In genomic region chr13:91162452-91162851, GRCm38 (mm10) we compare ENCODE assay signal across 12 mouse cellular contexts.
A peak's percentile ranks its signal among the peaks of the same experiment; 100 is the strongest.
DNase-seq lines count a peak whose midpoint lies in the region.
"Had no signal": no experiment of that assay in that cellular context is flagged by ENCODE, and none has a peak within 500 bp of the region (broad histone marks: within the 10 kb centered on the region; RNA-seq: fewer than 3 reads in every experiment).

No protein-coding gene starts in this region.

- no peak overlapping the region for H3K27ac ChIP-seq in limb, embryonic 10.5 days
- H3K27ac ChIP-seq: intestine, embryonic 15.5 days; liver, embryonic 12.5 days had no signal

- no peaks in the 10 kb centered on the region for H3K36me3 ChIP-seq in limb, embryonic 10.5 days
- H3K36me3 ChIP-seq: intestine, embryonic 15.5 days; liver, embryonic 12.5 days had no signal

- H3K4me1 ChIP-seq in limb, embryonic 10.5 days, result peaks cover 33% of the 10 kb centered on the region
- H3K4me1 ChIP-seq: intestine, embryonic 15.5 days had no signal

- H3K9me3 ChIP-seq in limb, embryonic 10.5 days (replicated peaks), result no peaks in the 10 kb centered on the region
- H3K9me3 ChIP-seq: intestine, embryonic 15.5 days; liver, embryonic 12.5 days had no signal

- no peaks in the 10 kb centered on the region for H3K27me3 ChIP-seq in limb, embryonic 10.5 days (ENCODE audit: low read depth, poor library complexity, severe bottlenecking)
- H3K27me3 ChIP-seq: intestine, embryonic 15.5 days; liver, embryonic 12.5 days; Patski had no signal

- H3K4me3 ChIP-seq in limb, embryonic 10.5 days, result no peak overlapping the region
- H3K4me3 ChIP-seq: intestine, embryonic 15.5 days; liver, embryonic 12.5 days had no signal

- DNase-seq in heart, adult 11 months, result peak; percentile 73
- DNase-seq in heart, adult 8-10 months (ENCODE audit: low spot score), result no peak
- peak; percentile 24 for DNase-seq in retina, postnatal 1 day
- no peak for DNase-seq in retina, embryonic 14.5 days (ENCODE audit: low spot score)
- DNase-seq in kidney, adult 9 months, result peak; percentile 48
- DNase-seq in limb, embryonic 10.5 days (ENCODE audit: low spot score), result no peak
- DNase-seq in urinary bladder, postnatal 25 days (ENCODE audit: low spot score), result no peak
- no peak for DNase-seq in embryo, embryonic 10 days (ENCODE audit: low spot score)
- DNase-seq: thymus, postnatal 25 days had no signal

- WGBS in limb, embryonic 10.5 days, result 34% methylated on average over 5 of the region's 5 CpGs

Comparison
In these comparisons a context has a peak if more than half of its experiments do, and no peak if none do; other contexts are left out.
1. DNase-seq: peak in heart, adult 11 months (single experiment), retina, postnatal 1 day (single experiment) and kidney, adult 9 months (single experiment); none in heart, adult 8-10 months (single experiment), retina, embryonic 14.5 days (single experiment), limb, embryonic 10.5 days (single experiment), urinary bladder, postnatal 25 days (single experiment) and embryo, embryonic 10 days (single experiment).